Mouse (Mus musculus): ENCODE results near the gene Olfr1013.

- TF ChIP-seq CTCF (IDR thresholded peaks at IDR 0.05): no peak
- no peak for TF ChIP-seq EP300 (IDR thresholded peaks at IDR 0.05)
Observed at GRCm38 (mm10) chr2:85802444-85802843, 35.5 kb downstream of the Olfr1013 start, which contains the start of gene Olfr1016.
